Mouse (Mus musculus): ENCODE data around the gene Csnka2ip.

DNA sequence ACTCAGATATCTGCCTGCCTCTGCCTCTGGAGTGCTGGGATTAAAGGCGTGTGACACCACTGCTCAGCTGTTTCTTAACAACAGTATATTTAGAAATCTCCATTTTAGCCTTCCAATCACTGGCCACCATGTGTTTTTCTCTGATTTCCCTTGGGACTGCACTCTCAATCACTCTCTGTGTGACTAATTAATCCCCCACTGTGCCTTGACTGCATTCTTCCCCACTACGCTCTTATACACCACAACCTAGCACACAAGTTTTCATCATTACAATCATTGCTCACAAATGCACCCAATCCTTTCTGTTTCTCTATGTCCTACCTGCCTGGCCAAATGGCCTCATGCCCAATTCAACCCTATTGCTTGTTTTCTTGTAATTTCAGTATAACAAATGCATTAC, 43.7 kb downstream of the Csnka2ip start:
- no peak for TF ChIP-seq CTCF (IDR thresholded peaks at IDR 0.05; ENCODE audit: borderline replicate concordance, extremely low read depth, insufficient read depth, insufficient read length)
- TF ChIP-seq POLR2A (IDR thresholded peaks at IDR 0.05; ENCODE audit: borderline replicate concordance, extremely low read depth, insufficient read depth, insufficient read length, poor library complexity, severe bottlenecking): no peak

All from brain, embryonic 14.5 days (tissue).